Mouse (Mus musculus) embryonic facial prominence, embryonic 11.5 days (tissue): Measurements from ENCODE around the gene Gm6588. TPM values are rescaled to one million over a fixed set of nuclear protein-coding genes. Genes with fewer than 3 reads are reported as not detected.
A peak's percentile ranks its signal among the peaks of the same experiment; 100 is the strongest.
"Not testable (repeated sequence)": the region's sequence is repeated elsewhere in the genome, so short reads cannot be mapped to it uniquely, and the experiment has no call there.

Experiments
- ATAC-seq: fragments of 200-750 bp; cut with Nextera tagmentation; replicated peaks from 2 replicates; pipeline ENCODE4 v1.8.0; 2017; ENCODE audit warnings: low read depth; ENCODE audit not compliant: insufficient number of reproducible peaks, low FRiP score, low TSS enrichment
- DNase-seq: peaks from one replicate; pipeline ENCODE4 v3.0.0-alpha.2; 2015; ENCODE audit warnings: low spot score
- H3K27ac ChIP-seq: fragments of 300-500 bp; sonication (generic); replicated peaks from 2 replicates; pipeline ENCODE4 v1.5.1; 2014; ENCODE audit warnings: mild to moderate bottlenecking, low read depth, low read length, control low read depth
- H3K27me3 ChIP-seq: fragments of 300-500 bp; sonication (generic); 2 replicates; pipeline ENCODE4 v1.6.1; 2014; ENCODE audit warnings: mild to moderate bottlenecking, low read length, moderate library complexity, mixed read lengths; ENCODE audit not compliant: control insufficient read depth, insufficient read depth
- H3K36me3 ChIP-seq: fragments of 300-500 bp; sonication (generic); replicated peaks from 2 replicates; pipeline ENCODE4 v1.6.1; 2014; ENCODE audit warnings: low read depth, mild to moderate bottlenecking, low read length, moderate library complexity, mixed read lengths; ENCODE audit not compliant: control insufficient read depth, insufficient read depth
- H3K4me1 ChIP-seq: fragments of 300-500 bp; sonication (generic); 2 replicates; pipeline ENCODE4 v1.6.1; 2014; ENCODE audit warnings: low read length, mixed read lengths; ENCODE audit not compliant: control insufficient read depth, insufficient read depth
- H3K4me2 ChIP-seq: fragments of 300-500 bp; sonication (generic); 2 replicates; pipeline ENCODE4 v1.6.1; 2014; ENCODE audit warnings: low read depth, mild to moderate bottlenecking, control low read depth, low read length, moderate library complexity
- H3K4me3 ChIP-seq: fragments of 300-500 bp; sonication (generic); 2 replicates; pipeline ENCODE4 v1.5.1; 2014; ENCODE audit warnings: low read depth, low read length, control low read depth
- H3K9ac ChIP-seq: fragments of 300-500 bp; sonication (generic); replicated peaks from 2 replicates; pipeline ENCODE4 v1.6.1; 2014; ENCODE audit warnings: mild to moderate bottlenecking, control low read depth, low read length
- H3K9me3 ChIP-seq: fragments of 300-500 bp; sonication (generic); replicated peaks from 2 replicates; pipeline ENCODE4 v1.6.1; 2016; ENCODE audit warnings: mild to moderate bottlenecking, low read length, inconsistent platforms, mixed read lengths; ENCODE audit not compliant: control insufficient read depth
- WGBS: fragments of 180-500 bp; shearing (Covaris S2); extraction: QIAGEN DNeasy Blood & Tissue Kit; methylation state at CpG from one replicate; pipeline ENCODE4 v1.1.7; 2014; 5-methylcytosine and 5-hydroxymethylcytosine counted together
- polyA plus RNA-seq: library from polyadenylated mRNA; unstranded; fragments of >200 nt; fragmentation: Nextera tagmentation; extraction: Ambion mirVana; gene quantifications from 2 replicates; pipeline ENCODE4 v1.2.1, GENCODE M21; 2014

The Gm6588 gene
- not detected in 2 replicates for polyA plus RNA-seq

DNA sequence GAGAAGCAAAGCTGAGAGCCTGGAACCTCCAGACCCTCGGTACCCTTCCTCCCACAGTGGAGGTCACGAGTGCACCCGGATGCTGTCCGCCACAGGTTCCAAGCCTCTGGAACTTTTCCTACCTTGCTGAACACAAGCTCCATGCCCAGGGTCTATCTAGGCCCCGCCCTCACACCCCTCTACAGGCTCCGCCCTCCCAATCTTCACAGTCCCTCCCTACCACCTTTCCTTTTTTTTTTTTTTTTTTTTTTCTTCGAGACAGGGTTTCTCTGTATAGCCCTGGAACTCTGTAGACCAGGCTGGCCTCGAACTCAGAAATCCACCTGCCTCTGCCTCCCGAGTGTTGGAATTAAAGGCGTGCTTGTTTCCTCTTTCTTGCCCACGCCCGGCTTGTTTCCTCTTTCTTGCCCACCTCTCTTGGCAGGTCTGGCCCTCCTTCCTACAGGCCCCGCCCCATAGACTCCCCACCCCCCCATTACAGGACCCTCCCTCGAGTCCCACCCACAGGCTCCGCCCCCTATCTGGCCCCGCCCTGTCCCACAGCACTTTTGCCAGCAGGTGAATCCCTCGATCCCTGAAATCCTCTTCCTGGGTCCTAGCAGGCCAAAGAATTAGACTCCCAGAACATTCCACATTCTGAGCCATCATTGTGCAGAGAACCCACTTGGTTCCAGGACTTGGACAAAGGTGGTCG lies at the start of gene Gm6588:
Gene Gm6588, plus strand, starts transcription at position 680 of the 694 bp plus-strand sequence.
- Histone ChIP-seq H3K27me3 (no peaks in the 10 kb centered on the region), H3K9me3 (no peaks in the 10 kb centered on the region), H3K4me1 (no peaks in the 10 kb centered on the region), H3K9ac (no peak within 1 kb of the TSS), H3K27ac (no peak within 1 kb of the TSS), H3K4me2 (no peak within 1 kb of the TSS), H3K4me3 (no peak within 1 kb of the TSS), H3K36me3 (no peaks in the 10 kb centered on the region)
- no peak for ATAC-seq
- 67% methylated on average over 18 of the region's 18 CpGs for WGBS
- no peak for DNase-seq

DNA sequence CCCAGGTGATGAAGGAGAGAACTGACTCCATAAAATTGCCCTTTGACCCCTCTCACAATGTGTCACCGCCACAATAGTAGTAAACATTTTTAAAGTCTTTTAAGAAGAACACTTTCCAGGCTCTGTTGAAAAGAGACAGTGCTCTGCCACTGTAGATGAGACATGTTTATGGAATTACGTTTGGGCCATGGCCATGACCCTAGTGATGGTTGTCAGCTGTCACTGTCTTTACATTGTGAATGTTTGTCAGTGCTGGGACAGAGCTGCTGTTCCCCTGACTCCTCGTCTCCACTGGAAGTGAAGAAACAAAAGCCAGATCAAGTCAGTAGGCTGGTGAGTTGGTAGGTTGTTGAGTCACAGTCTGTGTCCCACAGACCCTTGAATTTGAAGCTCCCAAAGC lies 46.8 kb upstream of the Gm6588 start:
- 71% methylated on average over 3 of the region's 3 CpGs for WGBS

GRCm38 (mm10) chr5:112406017-112406416 lies 43.2 kb upstream of the Gm6588 start:
- Histone ChIP-seq H3K4me1 (no peaks in the 10 kb centered on the region), H3K4me2 (no peak overlapping the region), H3K27ac (no peak overlapping the region), H3K27me3 (no peaks in the 10 kb centered on the region), H3K9ac (no peak overlapping the region), H3K9me3 (no peaks in the 10 kb centered on the region), H3K36me3 (no peaks in the 10 kb centered on the region), H3K4me3 (no peak overlapping the region)
- WGBS = 72% methylated on average over 3 of the region's 3 CpGs
- DNase-seq (no peak), ATAC-seq (no peak)

More for the DNA sequence above, 46.8 kb upstream of the Gm6588 start:
- no peak overlapping the region for H3K4me3 ChIP-seq
- H3K36me3 ChIP-seq = no peaks in the 10 kb centered on the region
- no peaks in the 10 kb centered on the region for H3K9me3 ChIP-seq
- no peak overlapping the region for H3K4me2 ChIP-seq
- no peaks in the 10 kb centered on the region for H3K4me1 ChIP-seq
- no peak overlapping the region for H3K9ac ChIP-seq
- H3K27me3 ChIP-seq = no peaks in the 10 kb centered on the region
- no peak overlapping the region for H3K27ac ChIP-seq
- no peak for DNase-seq
- ATAC-seq = no peak

- Histone ChIP-seq H3K9me3 (no peaks in the 10 kb centered on the region), H3K36me3 (no peaks in the 10 kb centered on the region), H3K27me3 (no peaks in the 10 kb centered on the region), H3K4me2 (no peak overlapping the region), H3K27ac (no peak overlapping the region), H3K4me1 (peaks cover 3% of the 10 kb centered on the region), H3K9ac (no peak overlapping the region), H3K4me3 (no peak overlapping the region)
- WGBS = 78% methylated on average over 5 of the region's 5 CpGs
- ATAC-seq (no peak), DNase-seq (no peak)
Measured at GRCm38 (mm10) chr5:112409274-112409673, 40.0 kb upstream of the Gm6588 start.

GRCm38 (mm10) chr5:112411072-112411471 lies 38.2 kb upstream of the Gm6588 start:
- Histone ChIP-seq H3K27ac (no peak overlapping the region), H3K9me3 (no peaks in the 10 kb centered on the region), H3K9ac (no peak overlapping the region), H3K27me3 (no peaks in the 10 kb centered on the region), H3K4me2 (no peak overlapping the region), H3K36me3 (no peaks in the 10 kb centered on the region), H3K4me1 (peaks cover 3% of the 10 kb centered on the region), H3K4me3 (no peak overlapping the region)
- 33% methylated on average over 11 of the region's 11 CpGs for WGBS
- ATAC-seq = no peak
- DNase-seq = no peak

DNA sequence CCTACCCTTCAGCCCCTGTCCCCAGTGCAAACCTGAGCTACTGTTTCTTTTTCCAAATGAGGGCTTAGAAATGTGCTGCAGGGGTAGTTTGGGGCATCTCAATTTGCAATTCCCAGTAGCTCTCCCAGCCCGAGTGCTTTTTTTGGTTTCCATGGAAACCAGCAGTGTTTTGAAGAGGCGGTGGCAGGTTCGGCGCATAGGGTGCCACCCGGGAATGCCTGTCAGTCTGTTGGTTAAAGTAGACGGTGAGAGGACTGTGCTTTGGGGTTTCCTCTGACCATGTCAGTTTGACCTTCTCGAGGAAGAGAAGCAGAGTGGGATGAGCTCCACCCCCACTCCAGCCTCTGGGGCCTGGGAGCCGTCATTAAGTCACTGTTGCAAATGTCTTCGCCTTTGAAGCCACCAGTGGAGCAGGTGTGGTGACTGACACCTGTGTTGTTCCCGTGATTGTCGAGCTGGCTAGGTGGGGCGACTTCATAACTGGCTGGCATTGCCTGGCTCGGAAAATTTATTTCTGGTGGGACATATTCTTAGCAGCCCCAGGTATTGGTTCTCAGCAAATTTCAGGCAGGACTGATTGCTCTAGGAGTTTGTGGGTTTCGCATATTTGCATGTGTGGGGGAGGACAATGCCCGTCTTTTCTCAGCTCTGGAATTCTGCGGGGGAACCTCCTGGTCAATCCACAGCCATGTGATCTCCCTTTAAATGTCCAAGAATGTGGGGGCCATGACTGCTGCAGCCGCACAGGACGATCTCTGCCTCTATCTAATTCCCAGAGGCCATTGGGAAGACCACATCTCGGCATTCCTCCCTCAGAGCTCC lies 37.5 kb upstream of the Gm6588 start:
- Histone ChIP-seq H3K4me3 (no peak overlapping the region), H3K4me2 (0 out of 2 replicates have a peak overlapping the region, but pooled peaks have one; percentile 16), H3K4me1 (peaks cover 3% of the 10 kb centered on the region), H3K36me3 (no peaks in the 10 kb centered on the region), H3K27me3 (no peaks in the 10 kb centered on the region), H3K9me3 (no peaks in the 10 kb centered on the region), H3K9ac (no peak overlapping the region), H3K27ac (no peak overlapping the region)
- ATAC-seq = no peak
- peak; percentile 79 for DNase-seq
- WGBS = 10% methylated on average over 19 of the region's 19 CpGs

DNA sequence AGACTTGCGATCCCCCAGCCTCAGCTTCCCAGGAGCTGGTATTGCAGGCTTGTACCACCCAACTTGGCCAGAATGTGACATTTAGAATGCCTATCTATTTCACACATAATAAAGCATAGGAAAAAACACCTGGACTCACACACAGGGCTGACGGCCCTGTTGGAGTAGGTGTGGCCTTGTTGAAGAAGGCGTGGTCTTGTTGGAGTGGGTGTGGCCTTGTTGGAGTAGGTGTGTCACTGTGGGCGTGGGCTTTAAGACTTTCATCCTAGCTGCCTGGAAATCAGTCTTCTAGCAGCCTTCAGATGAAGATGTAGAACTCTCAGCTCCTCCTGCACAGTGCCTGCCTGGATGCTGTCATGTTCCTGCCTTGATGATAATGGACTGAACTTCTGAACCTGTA lies 36.4 kb upstream of the Gm6588 start:
- H3K4me2 ChIP-seq, H3K27ac ChIP-seq, DNase-seq, H3K27me3 ChIP-seq, H3K9me3 ChIP-seq, H3K4me1 ChIP-seq, H3K36me3 ChIP-seq, ATAC-seq, H3K4me3 ChIP-seq, H3K9ac ChIP-seq: not testable (repeated sequence)
- 83% methylated on average over 4 of the region's 4 CpGs for WGBS

- no peaks in the 10 kb centered on the region for H3K9me3 ChIP-seq
- WGBS = 47% methylated on average over 5 of the region's 5 CpGs
- H3K9ac ChIP-seq = no peak overlapping the region
- H3K4me1 ChIP-seq = peaks cover 2% of the 10 kb centered on the region
- H3K4me3 ChIP-seq = no peak overlapping the region
- no peak overlapping the region for H3K27ac ChIP-seq
- no peak for DNase-seq
- H3K36me3 ChIP-seq = no peaks in the 10 kb centered on the region
- no peak overlapping the region for H3K4me2 ChIP-seq
- 0 out of 2 replicates have a peak, but pooled peaks have one; percentile 42 for ATAC-seq
- no peaks in the 10 kb centered on the region for H3K27me3 ChIP-seq
Measured at GRCm38 (mm10) chr5:112416673-112417072, 32.6 kb upstream of the Gm6588 start.
